Mouse (Mus musculus) sigmoid colon, adult 10 weeks (tissue): ENCODE results near the gene Ankrd61. TPM values are rescaled to one million over a fixed set of nuclear protein-coding genes. Genes with fewer than 3 reads are reported as not detected.

ENCODE experiments used
- polyA plus RNA-seq: library from polyadenylated mRNA; stranded (reverse); fragments of 350-450 nt; fragmentation: Illumina TruSeq; extraction: RNeasy Lipid Tissue Mini Kit (QIAGEN cat#74804); gene quantifications from one replicate; pipeline ENCODE4 v1.2.3, GENCODE M21; 2014; ENCODE audit warnings: low read depth, low replicate concordance

Gene Ankrd61
- not detected for polyA plus RNA-seq

GRCm38 (mm10) chr5:143897635-143898330 is at the start of gene Ankrd61:
Ankrd61 (minus strand) TSS chr5:143897685.

GRCm38 (mm10) chr5:143932831-143933230 is 35.3 kb upstream of the Ankrd61 start, which contains the start of gene Rsph10b:
Rsph10b (plus strand) TSS chr5:143933035.

GRCm38 (mm10) chr5:143927875-143928274 is 30.4 kb upstream of the Ankrd61 start, which contains the start of gene Gm42421:
Gm42421 (plus strand) TSS chr5:143928175.

GRCm38 (mm10) chr5:143909417-143910400 is 12.2 kb upstream of the Ankrd61 start, which contains the start of the genes Aimp2 and Pms2:
Aimp2 (minus strand) TSS chr5:143909847.
Pms2 (plus strand) TSS chr5:143909964.

Other genes with a start within 250 kb of the Ankrd61 start
- 14.3 TPM for gene Usp42, start 165.4 kb downstream of the Ankrd61 start, polyA plus RNA-seq
- gene Eif2ak1, start 79.9 kb downstream of the Ankrd61 start, polyA plus RNA-seq: 51.8 TPM
- gene Aimp2, start 12.2 kb upstream of the Ankrd61 start, polyA plus RNA-seq: 7.0 TPM
- 12.6 TPM for gene Pms2, start 12.3 kb upstream of the Ankrd61 start, polyA plus RNA-seq
- gene Gm42421, start 30.5 kb upstream of the Ankrd61 start, polyA plus RNA-seq: 1.3 TPM
- 0.35 TPM for gene Rsph10b, start 35.4 kb upstream of the Ankrd61 start, polyA plus RNA-seq
- gene Ccz1, start 117.2 kb upstream of the Ankrd61 start, polyA plus RNA-seq: 183 TPM
- gene Ocm, start 129.0 kb upstream of the Ankrd61 start, polyA plus RNA-seq: not detected
- 14.5 TPM for gene Lmtk2, start 202.8 kb upstream of the Ankrd61 start, polyA plus RNA-seq